Mouse (Mus musculus) monocyte, adult 5-6 weeks (primary cell): ENCODE data around the gene Dnah6. TPM values are rescaled to one million over a fixed set of nuclear protein-coding genes. Genes with fewer than 3 reads are reported as not detected.

Experiments
- ATAC-seq: fragments of 153-309, 156-312 bp; replicated peaks from 2 replicates; pipeline ENCODE4 v1.8.0; 2017; ENCODE audit warnings: mild to moderate bottlenecking; ENCODE audit not compliant: low TSS enrichment, insufficient number of reproducible peaks, severe bottlenecking, poor library complexity, low FRiP score
- total RNA-seq: library from RNA; stranded (forward); fragments of 200-1000, 200-491, 200-594 nt; gene quantifications from 3 replicates; pipeline ENCODE4 v1.2.3, GENCODE M21; 2017

The Dnah6 gene
- total RNA-seq, 1 experiment from 2014 or later = 0.10 TPM

- no peak for ATAC-seq
These were observed 161.8 kb downstream of the Dnah6 start for GRCm38 (mm10) chr6:73059596-73060121.

- no peak for ATAC-seq
These were observed 162.3 kb downstream of the Dnah6 start for GRCm38 (mm10) chr6:73059162-73059561.

GRCm38 (mm10) chr6:73055347-73055746 is 166.1 kb downstream of the Dnah6 start:
- no peak for ATAC-seq

- no peak for ATAC-seq
These were observed 166.6 kb downstream of the Dnah6 start for GRCm38 (mm10) chr6:73054807-73055206.

GRCm38 (mm10) chr6:73053526-73053925 is 167.9 kb downstream of the Dnah6 start:
- no peak for ATAC-seq

GRCm38 (mm10) chr6:73047259-73047658 is 174.2 kb downstream of the Dnah6 start:
- no peak for ATAC-seq

- no peak for ATAC-seq
These were observed 175.5 kb downstream of the Dnah6 start for GRCm38 (mm10) chr6:73045944-73046343.

GRCm38 (mm10) chr6:73042278-73042677 is 179.2 kb downstream of the Dnah6 start:
- ATAC-seq = no peak

GRCm38 (mm10) chr6:73038291-73038690 is 183.2 kb downstream of the Dnah6 start:
- ATAC-seq = no peak

- no peak for ATAC-seq
These were observed 192.6 kb downstream of the Dnah6 start for GRCm38 (mm10) chr6:73028853-73029252.

GRCm38 (mm10) chr6:73027881-73028280 is 193.6 kb downstream of the Dnah6 start:
- ATAC-seq = no peak

- no peak for ATAC-seq
These were observed 194.6 kb downstream of the Dnah6 start for GRCm38 (mm10) chr6:73026898-73027297.

- ATAC-seq = peak; percentile 59; the same call in 1 of the 2 replicates
These were observed 201.4 kb downstream of the Dnah6 start for GRCm38 (mm10) chr6:73020061-73020460.

GRCm38 (mm10) chr6:73018725-73019280 is 202.6 kb downstream of the Dnah6 start:
- ATAC-seq = no peak

- no peak for ATAC-seq
These were observed 206.9 kb downstream of the Dnah6 start for GRCm38 (mm10) chr6:73014317-73015160.

- no peak for ATAC-seq
These were observed 208.5 kb downstream of the Dnah6 start for GRCm38 (mm10) chr6:73012931-73013330.

GRCm38 (mm10) chr6:73011827-73012226 is 209.6 kb downstream of the Dnah6 start:
- no peak for ATAC-seq

GRCm38 (mm10) chr6:73010073-73010472 is 211.4 kb downstream of the Dnah6 start:
- ATAC-seq = 0 out of 2 replicates have a peak, but pooled peaks have one; percentile 54

GRCm38 (mm10) chr6:73003601-73004000 is 217.8 kb downstream of the Dnah6 start:
- ATAC-seq = no peak

- no peak for ATAC-seq
These were observed 219.1 kb downstream of the Dnah6 start for GRCm38 (mm10) chr6:73002391-73002790.
